Mouse (Mus musculus) kidney, adult 2 months (tissue): ENCODE results near the gene Zfp248. TPM values are rescaled to one million over a fixed set of nuclear protein-coding genes. Genes with fewer than 3 reads are reported as not detected.

Experiments
- DNase-seq: peaks from one replicate; pipeline ENCODE4 v3.0.0; 2021
- H3K27ac ChIP-seq: fragments of 200-500 bp; 2 replicates; pipeline ENCODE4 v1.5.1; 2012; ENCODE audit warnings: low read depth, low read length, control low read depth, inconsistent platforms; ENCODE audit not compliant: insufficient read depth
- H3K27me3 ChIP-seq: fragments of 200-500 bp; replicated peaks from 2 replicates; pipeline ENCODE4 v1.6.1; 2012; ENCODE audit warnings: mild to moderate bottlenecking, moderate library complexity, low read length, inconsistent platforms; ENCODE audit not compliant: control insufficient read depth, insufficient read depth
- H3K36me3 ChIP-seq: fragments of 200-500 bp; 2 replicates; pipeline ENCODE4 v1.6.1; 2012; ENCODE audit warnings: mild to moderate bottlenecking, moderate library complexity, low read length, inconsistent platforms; ENCODE audit not compliant: control insufficient read depth, insufficient read depth
- H3K4me1 ChIP-seq: fragments of 200-500 bp; 2 replicates; pipeline ENCODE4 v1.6.1; 2011; ENCODE audit warnings: low read length; ENCODE audit not compliant: control insufficient read depth, insufficient read depth
- H3K4me3 ChIP-seq: fragments of 200-500 bp; 2 replicates; pipeline ENCODE4 v1.5.1; 2011; ENCODE audit warnings: mild to moderate bottlenecking, low read depth, low read length, control low read depth; ENCODE audit not compliant: insufficient read depth
- CTCF ChIP-seq: fragments of 200-500 bp; conservative IDR thresholded peaks from 2 replicates; pipeline ENCODE4 v1.5.1; 2011; ENCODE audit warnings: low read depth, mild to moderate bottlenecking, control low read depth, low read length, moderate library complexity, mixed read lengths; ENCODE audit not compliant: insufficient read depth, insufficient read length
- POLR2A ChIP-seq: fragments of 200-500 bp; IDR thresholded peaks from one replicate; pipeline ENCODE4 v1.6.1; 2011; ENCODE audit warnings: low read depth, low read length, control low read depth
- WGBS: fragments of 180-500 bp; shearing (Covaris S2); methylation state at CpG from one replicate; pipeline ENCODE4 v1.1.7; 2018; 5-methylcytosine and 5-hydroxymethylcytosine counted together
- polyA plus RNA-seq: library from polyadenylated mRNA; depleted of rRNA; stranded (reverse); fragments of >200 nt; gene quantifications from 2 replicates; pipeline ENCODE4 v1.2.3, GENCODE M21; 2012

The Zfp248 gene
- polyA plus RNA-seq, 1 experiment, result 0.66 TPM

GRCm38 (mm10) chr6:118457726-118458125 lies 2.4 kb upstream of the Zfp248 start:
- Histone ChIP-seq H3K36me3 (no peaks in the 10 kb centered on the region), H3K4me1 (no peaks in the 10 kb centered on the region), H3K4me3 (no peak overlapping the region), H3K27ac (no peak overlapping the region), H3K27me3 (no peaks in the 10 kb centered on the region)
- no peak for DNase-seq
- WGBS, result 96% methylated on average over 1 of the region's 1 CpGs
- TF ChIP-seq CTCF (no peak), POLR2A (no peak)

GRCm38 (mm10) chr6:118454452-118454851 lies 876 bp downstream of the Zfp248 start:
- 32% methylated on average over 8 of the region's 8 CpGs for WGBS
- no peak overlapping the region for H3K27ac ChIP-seq
- no peaks in the 10 kb centered on the region for H3K4me1 ChIP-seq
- H3K36me3 ChIP-seq, result no peaks in the 10 kb centered on the region
- TF ChIP-seq CTCF (no peak), POLR2A (no peak)
- no peak for DNase-seq
- H3K27me3 ChIP-seq, result no peaks in the 10 kb centered on the region
- H3K4me3 ChIP-seq, result peak overlapping the region; percentile 16; the same call in 1 of the 2 replicates

DNA sequence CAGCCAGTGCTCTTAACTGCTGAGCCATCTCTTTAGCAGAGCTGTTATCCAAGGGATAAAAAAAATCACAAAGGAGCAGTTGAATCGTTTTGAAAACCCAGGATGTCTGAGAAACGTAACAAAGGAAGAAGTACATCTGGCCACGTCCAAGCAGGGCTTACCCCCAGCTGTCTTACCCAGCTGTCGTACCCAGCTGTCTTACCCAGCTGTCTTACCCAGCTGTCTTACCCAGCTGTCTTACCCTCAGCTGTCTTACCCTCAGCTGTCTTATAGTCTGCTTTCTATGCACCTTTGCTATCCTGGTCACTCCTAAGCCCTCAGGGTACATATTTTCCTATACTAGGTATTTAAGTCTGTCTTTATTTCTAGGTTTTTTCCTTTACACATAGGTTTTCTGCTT lies 23.8 kb downstream of the Zfp248 start:
- Histone ChIP-seq H3K27ac (no peak overlapping the region), H3K4me1 (no peaks in the 10 kb centered on the region), H3K27me3 (no peaks in the 10 kb centered on the region), H3K36me3 (peaks cover 8% of the 10 kb centered on the region), H3K4me3 (no peak overlapping the region)
- no peak for DNase-seq
- TF ChIP-seq POLR2A, result no peak
- TF ChIP-seq CTCF, result no peak
- whole genome bisulfite sequencing, result 94% methylated on average over 4 of the region's 4 CpGs

DNA sequence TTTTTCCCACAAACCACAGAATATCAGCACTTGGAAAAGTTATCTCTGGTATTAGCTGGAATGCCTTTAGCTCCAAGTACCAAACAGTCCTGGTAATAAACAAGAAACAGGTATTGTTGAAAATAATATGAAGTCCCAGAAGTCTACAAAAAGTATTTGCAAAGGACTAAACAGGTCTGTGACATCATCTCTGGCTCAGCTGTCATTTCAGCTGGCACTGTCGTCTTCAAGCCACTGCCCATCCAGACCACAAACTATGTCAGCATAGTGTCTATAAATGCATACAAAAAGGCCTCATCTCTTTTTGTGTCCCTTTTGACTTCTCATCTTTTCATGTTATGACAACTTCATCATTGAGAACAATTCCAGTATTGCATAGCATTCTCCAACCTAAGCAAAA lies 28.7 kb downstream of the Zfp248 start:
- Histone ChIP-seq H3K4me3 (no peak overlapping the region), H3K27ac (no peak overlapping the region), H3K4me1 (no peaks in the 10 kb centered on the region), H3K27me3 (no peaks in the 10 kb centered on the region), H3K36me3 (peaks cover 8% of the 10 kb centered on the region)
- DNase-seq, result no peak
- WGBS, result 91% methylated on average over 1 of the region's 1 CpGs
- no peak for TF ChIP-seq POLR2A
- TF ChIP-seq CTCF, result no peak

GRCm38 (mm10) chr6:118419050-118419920 lies 36.0 kb downstream of the Zfp248 start, which contains the start of gene Bms1:
TSS of gene Bms1 (minus strand) at chr6:118419474.
- H3K4me3 ChIP-seq, result peak within 1 kb of the TSS; percentile 69
- under 1% methylated on average over 67 of the region's 67 CpGs for WGBS
- TF ChIP-seq CTCF (peak; percentile 86), POLR2A (peak; percentile 53)
- no peaks in the 10 kb centered on the region for H3K27me3 ChIP-seq
- H3K4me1 ChIP-seq, result no peaks in the 10 kb centered on the region; the same call in 1 of the 2 replicates
- peak within 1 kb of the TSS; percentile 64 for H3K27ac ChIP-seq
- H3K36me3 ChIP-seq, result no peaks in the 10 kb centered on the region; the same call in 1 of the 2 replicates
- peak; percentile 97 for DNase-seq

GRCm38 (mm10) chr6:118410428-118410827 lies 44.9 kb downstream of the Zfp248 start:
- no peaks in the 10 kb centered on the region for H3K27me3 ChIP-seq
- no peak overlapping the region for H3K27ac ChIP-seq
- no peaks in the 10 kb centered on the region for H3K4me1 ChIP-seq
- H3K36me3 ChIP-seq, result peaks cover 4% of the 10 kb centered on the region; the same call in 1 of the 2 replicates
- TF ChIP-seq POLR2A (no peak), CTCF (no peak)
- no peak overlapping the region for H3K4me3 ChIP-seq
- 92% methylated on average over 1 of the region's 1 CpGs for WGBS
- no peak for DNase-seq

DNA sequence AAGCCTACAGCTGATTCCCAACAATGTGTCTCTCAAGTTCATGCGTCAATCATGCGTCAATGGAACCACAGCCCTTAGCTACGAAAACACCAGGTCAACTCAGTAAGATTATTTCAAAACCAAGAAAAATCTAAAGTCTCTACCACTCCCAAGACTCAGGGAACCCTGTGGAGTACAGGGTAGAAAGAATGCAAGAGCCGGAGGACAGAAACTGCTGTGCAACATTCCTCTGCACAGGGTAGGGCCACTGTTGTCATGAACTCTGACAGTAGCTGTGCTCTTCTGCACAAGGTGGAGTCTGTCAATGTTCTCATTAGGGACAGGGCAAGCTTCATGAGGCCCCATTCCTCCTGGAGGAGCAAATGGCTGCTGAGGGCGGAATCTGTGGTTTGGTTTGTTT lies 46.8 kb downstream of the Zfp248 start:
- DNase-seq, result no peak
- Histone ChIP-seq H3K4me1 (no peaks in the 10 kb centered on the region), H3K36me3 (peaks cover 4% of the 10 kb centered on the region; the same call in 1 of the 2 replicates), H3K27ac (no peak overlapping the region), H3K27me3 (no peaks in the 10 kb centered on the region), H3K4me3 (no peak overlapping the region)
- 95% methylated on average over 5 of the region's 5 CpGs for WGBS
- TF ChIP-seq POLR2A (no peak), CTCF (no peak)
